8 mouse cellular contexts compared by ENCODE assay signal in genomic region chr5:86172449-86173161, GRCm38 (mm10). TPM values are rescaled to one million over a fixed set of nuclear protein-coding genes. Genes with fewer than 3 reads are reported as not detected.
A peak's percentile ranks its signal among the peaks of the same experiment; 100 is the strongest.
DNase-seq lines count a peak whose midpoint lies in the region; ATAC-seq lines count a peak whose summit lies in the region.

Uba6 (minus strand) TSS chr5:86172803.

- no peaks in the 10 kb centered on the region for H3K36me3 ChIP-seq in hindbrain, embryonic 11.5 days (ENCODE audit: control insufficient read depth, insufficient read depth, low read length)

- no peaks in the 10 kb centered on the region for H3K4me1 ChIP-seq in hindbrain, embryonic 11.5 days (replicated peaks; ENCODE audit: control insufficient read depth, insufficient read depth, low read length)

- WGBS in hindbrain, embryonic 11.5 days: under 1% methylated on average over 49 of the region's 67 CpGs

- peak within 1 kb of the TSS; percentile 76 for H3K9ac ChIP-seq in hindbrain, embryonic 11.5 days (ENCODE audit: low read depth, low read length)

- peak; percentile 99 for ATAC-seq in hindbrain, embryonic 11.5 days (ENCODE audit: low FRiP score)

- H3K27ac ChIP-seq in hindbrain, embryonic 11.5 days (ENCODE audit: low read depth, low read length): peak within 1 kb of the TSS; percentile 93

- H3K9me3 ChIP-seq in hindbrain, embryonic 11.5 days (ENCODE audit: control insufficient read depth, low read length): no peaks in the 10 kb centered on the region

- H3K27me3 ChIP-seq in hindbrain, embryonic 11.5 days (ENCODE audit: control insufficient read depth, insufficient read depth, low read length): no peaks in the 10 kb centered on the region

- peak within 1 kb of the TSS; percentile 67 for H3K4me3 ChIP-seq in hindbrain, embryonic 11.5 days (ENCODE audit: low read depth, low read length)

- peak within 1 kb of the TSS; percentile 58 for H3K4me2 ChIP-seq in hindbrain, embryonic 11.5 days (replicated peaks; ENCODE audit: low read depth, low read length)

- peak; percentile 99 for DNase-seq in Muller cell, postnatal 12 days (ENCODE audit: inconsistent ontology term)
- DNase-seq in cerebellum, adult 9-11 months: peak; percentile 100
- DNase-seq in frontal cortex, adult 2 months (ENCODE audit: extremely low spot score in 1 of 2, low spot score in 1 of 2): peak; percentile 98 to 99
- peak; percentile 99 for DNase-seq in hindbrain, embryonic 11.5 days (ENCODE audit: low spot score)
- DNase-seq in layer of hippocampus, postnatal 10 days (ENCODE audit: low spot score in 2 of 2): peak; percentile 98
- DNase-seq in lung, postnatal 10 days: peak; percentile 99
- peak; percentile 99 for DNase-seq in ovary, postnatal 36 days (ENCODE audit: low spot score)
- DNase-seq in thymus, postnatal 25 days: peak; percentile 100

RNA-seq across cellular contexts. Expression of gene Uba6, which starts in this region (rescaled TPM):
- 5.9 and 6.8 TPM in 2 replicates for polyA plus RNA-seq in frontal cortex, adult 2 months (2012; rRNA removed)
- 22.9 and 25.8 TPM in 2 replicates for polyA plus RNA-seq in hindbrain, embryonic 11.5 days (2014; fragmentation: Nextera tagmentation; extraction: Ambion mirVana)
- 10 to 100 TPM; 16.7 to 18.3 TPM for total RNA-seq in layer of hippocampus, postnatal 10 days (2021)

Comparison
In these comparisons a context has a peak if more than half of its experiments do, and no peak if none do; other contexts are left out.
1. Peak in every context shown above with its lines: DNase-seq, ATAC-seq, H3K4me3 ChIP-seq and H3K27ac ChIP-seq.